Mouse (Mus musculus) heart, postnatal 10 days (tissue): ENCODE data around the gene Tubgcp3. TPM values are rescaled to one million over a fixed set of nuclear protein-coding genes. Genes with fewer than 3 reads are reported as not detected.
"Not testable (repeated sequence)": the region's sequence is repeated elsewhere in the genome, so short reads cannot be mapped to it uniquely, and the experiment has no call there.

Experiments
- DNase-seq, 2 experiments: peaks; one replicate each; pipeline ENCODE4 v3.0.0; 2021
- intact Hi-C: fragments of 180-260 bp; cut with DNase I; formaldehyde crosslinking; loops from one replicate; pipeline ENCODE4 v1.15.1; 2025
- total RNA-seq, 2 experiments: library from RNA; stranded (reverse); gene quantifications; 2 replicates each; pipeline ENCODE4 v1.2.3; 2021

Gene Tubgcp3
- 10 to 100 TPM; 19.3 to 19.7 TPM for total RNA-seq

DNA sequence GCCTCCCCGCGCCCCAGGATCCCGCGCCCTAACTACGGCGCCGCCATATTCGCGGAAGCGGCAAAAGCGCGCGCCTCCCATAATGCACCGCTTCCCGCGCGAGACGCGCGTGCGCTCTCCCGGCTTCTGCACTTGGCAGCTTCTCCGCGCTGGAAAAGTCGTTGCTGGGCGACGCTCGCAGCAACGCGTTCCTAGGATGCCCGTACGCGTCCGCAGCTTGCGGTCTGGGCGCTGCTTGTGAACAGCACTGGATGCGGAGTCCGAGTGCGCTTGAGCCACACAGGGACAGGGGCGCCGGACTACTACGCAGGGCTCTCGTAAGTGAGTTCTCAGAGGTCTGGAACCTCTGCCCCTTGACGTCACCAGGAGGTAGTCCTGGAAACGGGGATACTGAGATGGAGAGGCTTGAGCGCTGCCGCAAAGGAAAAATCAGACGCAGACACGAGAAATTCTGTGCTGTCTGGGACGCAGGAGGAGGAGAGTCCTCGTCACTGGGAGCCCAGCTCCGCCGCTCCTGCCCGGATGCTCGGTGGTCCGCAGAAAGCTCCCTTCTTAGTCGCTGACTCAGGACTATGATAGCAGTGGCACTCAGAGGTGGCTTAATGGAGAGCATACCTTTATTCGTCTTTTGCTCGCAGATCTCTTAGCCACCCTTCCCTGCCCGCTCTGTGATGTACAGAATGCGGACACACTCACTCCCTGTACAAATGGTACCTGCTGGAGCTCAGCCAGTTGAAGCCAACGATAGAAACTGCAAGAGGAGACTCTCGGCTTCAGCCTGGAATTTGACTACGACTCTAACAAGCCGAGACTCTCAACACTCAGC is at the start of gene Tubgcp3:
TSS of gene Tubgcp3 (minus strand) at position 193 of the 826 bp plus-strand sequence.
- intact Hi-C loops, result loop anchor here (10.0 kb wide), 1 partner anchor 277 kb away; the partner anchor contains the start of gene Sox1

DNA sequence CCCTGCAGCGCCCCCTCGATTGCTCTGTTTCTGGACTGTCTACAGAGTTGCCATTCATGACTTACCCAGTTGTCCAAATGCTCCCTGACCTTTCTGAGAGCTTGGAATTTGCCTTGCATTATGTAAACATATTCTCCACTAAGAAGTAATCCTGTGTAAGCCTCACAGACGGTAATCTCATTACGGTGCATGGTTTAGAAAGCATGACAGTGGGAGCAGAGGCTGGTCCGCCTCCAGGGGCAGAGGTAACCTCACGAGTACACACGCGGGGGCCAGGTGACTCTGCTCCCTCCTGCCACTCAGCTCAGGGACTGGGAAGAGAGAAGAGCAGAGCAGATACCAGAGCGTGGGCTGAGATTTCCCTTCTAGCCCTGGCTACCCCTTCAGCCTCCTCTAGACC is 47.0 kb upstream of the Tubgcp3 start:
- no peak for DNase-seq
- intact Hi-C loops, result no loop called here

More for the DNA sequence above, at the start of gene Tubgcp3:
- peak; percentile 93 to 95 for DNase-seq

DNA sequence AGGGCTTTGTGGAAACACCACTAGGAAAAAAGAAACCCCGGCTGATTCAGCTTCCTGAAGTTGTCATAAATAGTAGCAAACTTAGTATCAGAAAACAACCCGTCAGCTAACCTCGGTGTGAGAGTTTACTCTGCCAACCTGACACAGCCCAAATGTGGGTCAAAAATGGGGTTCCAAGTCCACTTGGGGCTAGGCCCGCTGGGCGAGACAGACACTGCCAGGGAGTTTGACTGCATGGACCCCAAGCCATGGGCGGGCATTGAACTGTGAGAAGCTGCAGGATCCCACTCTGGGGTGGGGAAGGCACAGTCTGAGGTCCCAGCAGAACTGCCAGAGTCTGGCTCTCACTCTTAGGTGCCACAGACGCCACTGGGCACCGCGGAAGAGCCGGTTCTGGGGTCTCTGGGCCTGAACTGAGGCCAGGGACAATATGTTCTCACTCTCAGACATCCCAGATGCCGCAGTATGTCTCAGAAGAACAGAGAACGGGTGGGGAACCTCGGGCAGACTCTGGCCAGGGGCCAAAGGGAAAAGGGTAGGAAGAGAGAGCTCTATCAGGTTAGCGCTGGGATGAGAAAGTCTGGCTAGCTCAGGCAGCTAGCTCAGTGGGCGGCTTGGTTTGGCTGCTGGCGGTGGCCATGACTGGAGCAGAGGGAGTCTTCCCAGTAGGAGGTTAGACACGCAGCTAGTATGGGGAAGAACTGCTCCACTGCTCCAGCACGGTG is 44.0 kb upstream of the Tubgcp3 start:
- intact Hi-C loops, result no loop called here
- no peak for DNase-seq

DNA sequence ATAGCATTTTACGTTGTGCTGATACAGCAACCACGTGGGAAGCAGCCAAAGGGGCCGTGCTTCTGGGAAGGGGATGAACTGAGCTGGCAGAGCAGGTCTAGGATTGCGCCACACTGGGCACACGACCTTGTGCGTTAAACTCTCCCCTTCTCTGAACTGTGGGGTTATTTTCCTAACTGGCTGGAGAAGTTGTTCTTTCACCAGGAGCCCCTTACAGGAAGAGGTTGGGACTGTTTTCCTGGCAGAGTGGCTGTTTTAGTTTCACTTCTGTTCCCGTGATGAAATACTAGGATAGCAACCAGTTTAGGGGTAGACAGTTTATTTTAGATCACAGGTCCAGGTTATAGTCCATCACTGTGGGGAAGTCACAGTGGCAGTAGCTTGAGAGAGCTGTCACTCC is 39.6 kb upstream of the Tubgcp3 start:
- intact Hi-C loops, result no loop called here
- no peak for DNase-seq

DNA sequence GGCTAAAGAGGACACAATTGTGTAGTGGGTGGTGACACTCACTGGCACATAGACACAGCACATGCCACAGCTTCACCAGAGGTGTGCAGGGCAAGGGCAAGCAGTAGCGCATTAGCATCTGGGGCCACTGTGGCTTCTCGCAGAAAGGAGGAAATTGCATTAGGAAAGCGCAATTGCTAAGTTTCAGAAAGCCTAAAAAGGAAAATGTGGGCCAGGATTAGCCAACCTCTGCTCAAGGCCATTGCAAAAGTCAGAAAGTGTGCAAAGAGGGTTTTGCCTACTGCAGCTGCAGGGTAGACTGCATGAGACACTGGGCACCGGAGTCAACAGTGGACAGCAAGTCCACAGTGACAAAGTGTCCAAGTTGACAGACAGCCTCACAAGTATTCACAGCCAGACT is 31.5 kb upstream of the Tubgcp3 start:
- intact Hi-C loops, result no loop called here
- DNase-seq, result no peak

DNA sequence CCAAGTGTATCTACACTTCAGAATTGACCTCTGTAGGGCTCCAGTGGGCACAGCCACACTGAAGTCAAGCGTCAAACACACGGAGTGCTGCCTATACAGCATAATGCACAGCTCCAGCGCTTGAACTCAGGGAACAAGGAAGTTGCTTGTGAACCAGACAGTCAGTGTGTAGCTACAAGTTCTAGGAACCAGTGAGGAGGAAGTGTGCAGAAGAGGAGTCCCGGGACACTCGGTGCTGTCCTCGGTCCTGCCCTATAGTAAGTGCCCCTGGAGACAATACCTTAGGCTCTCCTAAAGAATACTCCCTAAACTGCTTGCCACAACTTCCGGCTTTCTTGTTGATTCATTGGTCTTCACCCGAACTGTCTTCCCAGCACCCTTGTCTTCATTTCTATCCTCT is 30.2 kb upstream of the Tubgcp3 start:
- intact Hi-C loops, result no loop called here
- DNase-seq, result no peak

DNA sequence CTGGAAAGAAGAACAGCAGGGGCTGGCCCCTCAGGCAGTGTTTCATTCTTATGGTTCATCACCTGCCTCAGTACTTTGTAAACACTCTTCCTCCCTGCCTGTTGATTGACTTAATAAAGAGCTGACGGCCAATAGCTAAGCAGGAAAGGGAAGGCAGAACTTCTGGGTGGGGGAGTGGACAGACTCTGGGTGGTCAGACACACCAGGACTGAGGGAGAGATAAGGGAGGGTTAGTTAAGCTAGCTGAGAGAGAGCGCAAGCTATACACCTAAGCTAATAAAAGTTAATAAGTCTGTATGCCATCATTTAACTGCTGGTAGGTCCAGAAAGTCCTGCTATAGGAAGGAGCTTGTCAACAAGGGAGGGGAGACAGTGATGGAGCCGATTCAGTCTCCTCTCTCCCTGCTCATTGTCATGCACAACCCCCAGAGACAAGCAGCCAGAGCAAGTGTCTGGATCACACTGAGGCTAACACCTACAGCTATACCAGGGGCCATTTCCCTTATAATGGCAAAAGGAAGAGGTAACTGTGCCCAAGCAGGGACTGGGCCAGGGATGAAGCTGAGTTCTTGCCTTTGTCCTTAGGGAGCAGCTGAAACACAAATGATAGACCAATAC is 26.7 kb upstream of the Tubgcp3 start:
- DNase-seq, result no peak
- intact Hi-C loops, result no loop called here

DNA sequence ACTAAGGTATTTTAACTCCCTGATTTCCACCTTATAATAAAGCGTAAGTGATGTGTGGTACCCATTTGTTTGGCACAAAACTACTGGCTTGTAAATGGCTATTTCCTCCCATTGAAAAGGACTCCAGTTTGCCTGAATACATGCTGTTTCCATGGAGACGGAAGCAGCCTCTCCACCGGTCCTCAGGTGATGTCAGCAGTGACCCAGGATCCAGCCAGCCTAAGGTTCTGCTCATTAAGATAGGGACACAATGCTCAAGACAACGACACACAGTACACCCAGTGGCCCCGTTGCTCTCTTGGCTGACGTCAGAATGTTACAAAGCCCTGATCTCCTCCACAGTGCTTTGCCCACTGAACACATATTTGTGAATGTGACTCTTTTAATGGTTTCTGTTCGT is 16.8 kb upstream of the Tubgcp3 start:
- DNase-seq, result no peak
- intact Hi-C loops, result no loop called here

DNA sequence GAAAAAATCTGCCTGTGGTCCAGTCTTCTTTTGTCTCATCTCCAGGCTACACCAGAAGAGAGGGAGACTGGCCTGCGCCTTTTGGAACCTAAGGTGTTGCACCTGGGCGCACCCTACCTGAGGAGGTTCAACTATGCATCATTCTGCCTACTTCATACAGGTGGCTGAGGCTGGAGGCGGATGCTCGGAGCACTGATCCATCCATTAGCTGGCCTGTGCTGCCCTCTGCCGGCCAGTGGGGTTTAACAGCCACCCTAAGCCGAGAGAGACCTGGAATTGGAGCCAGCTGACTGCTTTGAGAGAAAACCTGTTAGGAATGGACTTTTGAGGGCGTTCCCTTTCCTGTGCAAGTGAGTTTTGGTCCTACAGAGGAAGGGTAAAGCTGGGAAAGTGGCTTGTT is 5.5 kb upstream of the Tubgcp3 start:
- intact Hi-C loops, result loop anchor here (1.0 to 10.0 kb wide), 4 partner anchors 115 to 720 kb away; partner anchors contain the start of gene Sox1
- peak; percentile 79 to 90 for DNase-seq

DNA sequence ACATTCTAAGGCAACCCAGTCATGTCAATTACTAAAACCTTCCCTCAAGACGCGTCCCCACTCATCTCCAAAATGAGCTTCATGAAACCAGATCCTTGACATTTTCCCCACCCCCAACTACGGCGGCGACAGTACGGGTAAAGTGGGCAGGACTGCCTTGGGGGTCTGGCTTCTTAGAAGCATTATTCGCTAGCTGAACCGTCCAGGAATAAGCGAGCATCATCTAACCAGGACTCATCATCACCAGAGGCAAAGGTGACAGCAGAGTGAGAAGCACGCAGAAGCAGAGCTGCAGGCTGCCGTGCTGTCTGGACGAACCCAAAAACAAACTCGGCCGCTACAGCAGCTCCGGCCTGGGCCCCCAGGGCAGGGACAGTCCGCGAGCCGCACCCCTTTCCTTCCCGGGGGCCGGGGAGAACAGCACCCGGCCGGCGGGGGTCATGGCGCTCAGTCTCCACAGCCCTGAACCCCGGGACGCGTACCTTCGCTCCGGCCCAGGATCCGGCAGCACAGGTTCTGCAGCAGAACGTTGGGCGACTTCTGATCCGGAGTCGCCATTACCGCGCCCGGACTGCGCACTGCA is 484 bp downstream of the Tubgcp3 start:
- intact Hi-C loops, result loop anchor here (10.0 kb wide), 1 partner anchor 277 kb away; the partner anchor contains the start of gene Sox1
- peak in 1 of 2 experiments; percentile 5 for DNase-seq

DNA sequence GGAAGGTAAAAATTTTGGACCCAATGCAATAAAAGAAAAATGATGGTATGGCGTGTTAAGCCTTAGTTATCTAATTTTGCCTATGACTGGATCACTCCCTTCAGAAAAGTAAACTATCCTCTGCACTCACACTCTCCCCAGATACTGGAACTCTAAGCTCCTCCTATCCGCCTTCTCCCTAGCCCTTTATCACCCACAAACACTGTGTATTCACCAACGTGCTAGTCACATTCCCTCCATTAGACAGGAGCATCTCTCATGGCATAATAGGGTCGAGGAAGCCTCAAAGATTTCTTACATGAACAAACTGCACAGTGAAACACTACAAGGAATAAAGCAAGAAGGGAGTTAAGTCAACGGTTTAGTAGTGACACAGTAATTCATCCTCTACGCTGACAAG is 1.1 kb downstream of the Tubgcp3 start:
- DNase-seq, result no peak
- intact Hi-C loops, result loop anchor here (10.0 kb wide), 1 partner anchor 276 kb away; the partner anchor contains the start of gene Sox1

DNA sequence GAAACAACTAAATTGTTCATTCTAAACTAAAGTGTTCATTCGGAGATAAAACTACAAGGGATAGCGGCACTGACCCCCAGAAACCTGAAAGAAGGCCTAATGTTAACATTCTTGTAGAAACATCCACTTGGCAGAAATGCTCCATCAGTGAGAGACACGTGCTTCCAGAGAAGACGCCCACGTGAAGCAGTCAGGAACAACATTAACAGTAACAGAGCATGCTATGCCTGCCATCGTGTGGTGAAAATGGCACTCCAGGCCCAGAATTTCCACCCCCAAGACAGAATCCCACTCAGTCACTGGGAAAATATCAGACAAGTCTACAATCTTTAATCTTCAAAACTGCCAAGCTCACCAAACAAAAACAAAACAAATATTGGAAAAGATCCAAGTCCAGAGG is 3.2 kb downstream of the Tubgcp3 start:
- intact Hi-C loops, result no loop called here
- peak; percentile 7 to 15 for DNase-seq

DNA sequence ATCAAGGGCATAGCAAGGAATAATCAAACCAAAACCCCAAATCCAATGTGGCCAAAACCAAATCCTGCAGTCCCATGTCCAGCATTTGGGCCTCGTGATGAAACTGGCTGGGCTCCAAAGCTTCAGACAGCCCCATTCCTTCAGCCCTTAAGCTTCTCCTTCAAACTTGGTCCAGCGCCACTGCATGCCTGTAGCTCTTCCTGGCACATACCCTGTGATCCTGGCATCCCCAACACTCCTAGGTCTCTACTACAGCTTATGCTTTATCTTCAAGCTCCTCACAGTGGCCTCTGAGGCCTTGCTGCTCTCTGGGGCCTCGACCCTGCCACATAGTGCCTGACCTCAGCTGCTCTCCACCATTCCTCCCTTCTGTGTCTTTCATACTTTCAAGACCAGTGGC is 5.5 kb downstream of the Tubgcp3 start:
- peak; percentile 72 to 73 for DNase-seq
- intact Hi-C loops, result not testable (repeated sequence)

DNA sequence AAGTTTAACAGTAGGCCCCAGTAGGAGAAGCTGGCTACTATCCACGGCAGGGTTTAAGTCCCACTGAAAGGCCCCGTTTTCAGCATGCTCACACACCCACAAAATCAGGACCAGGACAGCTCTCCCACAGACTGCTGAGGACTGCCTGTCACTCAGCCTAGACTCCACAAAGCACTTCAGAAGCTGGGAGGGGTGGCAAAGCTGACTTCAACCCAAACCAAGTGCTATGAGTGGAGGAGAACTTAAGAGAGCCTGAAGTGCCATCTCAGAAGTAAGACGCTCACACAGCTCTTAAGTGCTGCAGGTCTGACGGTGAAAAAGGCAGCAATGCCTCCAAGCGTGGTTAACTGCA is 9.0 kb downstream of the Tubgcp3 start:
- no peak for DNase-seq
- intact Hi-C loops, result no loop called here

DNA sequence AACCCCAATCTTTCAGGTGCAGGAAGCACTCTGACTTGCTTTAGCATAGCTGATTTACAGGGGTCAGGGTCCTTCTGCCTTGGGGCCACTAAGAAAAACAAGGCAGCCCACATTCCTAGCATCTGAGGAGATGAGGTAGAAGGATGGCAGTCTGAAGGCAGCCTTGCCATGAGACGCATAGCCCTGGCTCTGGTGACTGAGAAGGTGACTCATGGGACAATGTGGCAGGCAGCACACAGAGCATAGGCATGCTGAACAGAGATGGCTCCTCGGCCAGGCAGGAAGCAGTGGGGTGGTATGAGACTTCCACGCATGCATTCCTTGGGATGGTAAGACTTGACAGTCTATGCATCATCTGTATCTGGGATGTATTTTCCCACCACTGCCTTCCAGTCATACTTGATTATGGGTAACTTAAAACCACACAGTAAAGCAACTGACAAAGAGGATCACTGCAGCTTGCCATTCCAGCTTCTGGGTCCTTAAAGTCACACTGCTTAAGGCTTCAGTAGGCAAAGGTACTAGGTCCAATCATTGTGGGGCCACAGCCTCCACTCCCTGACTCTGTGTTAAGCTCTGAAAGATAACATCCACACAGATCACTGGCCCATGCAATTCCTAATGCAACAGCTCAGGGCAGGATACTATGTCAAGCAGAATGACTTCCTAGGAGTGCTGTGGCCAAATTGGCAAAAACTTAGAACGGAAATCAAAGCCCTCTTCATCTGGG is 9.5 kb downstream of the Tubgcp3 start:
- intact Hi-C loops, result no loop called here
- DNase-seq, result no peak

DNA sequence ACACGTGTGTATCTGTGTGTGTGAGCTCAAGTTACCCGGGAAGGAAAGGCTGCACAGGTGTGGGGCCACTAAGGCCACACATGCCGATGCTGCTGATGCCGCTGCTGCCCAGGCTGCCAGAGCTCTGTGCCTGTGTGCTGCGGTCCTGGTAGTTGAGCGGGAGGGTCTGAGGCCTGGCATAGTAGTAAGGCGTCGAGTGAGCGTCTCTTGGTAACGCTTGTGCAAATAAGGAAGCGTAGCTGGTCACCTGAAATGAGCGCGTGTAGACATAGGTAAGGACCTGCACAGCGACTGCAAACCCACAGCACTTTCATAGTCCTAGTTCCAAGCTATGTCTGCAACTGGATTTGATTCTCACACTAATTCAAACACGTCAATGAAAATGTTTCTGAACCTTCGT is 14.6 kb downstream of the Tubgcp3 start:
- intact Hi-C loops, result no loop called here
- DNase-seq, result no peak

DNA sequence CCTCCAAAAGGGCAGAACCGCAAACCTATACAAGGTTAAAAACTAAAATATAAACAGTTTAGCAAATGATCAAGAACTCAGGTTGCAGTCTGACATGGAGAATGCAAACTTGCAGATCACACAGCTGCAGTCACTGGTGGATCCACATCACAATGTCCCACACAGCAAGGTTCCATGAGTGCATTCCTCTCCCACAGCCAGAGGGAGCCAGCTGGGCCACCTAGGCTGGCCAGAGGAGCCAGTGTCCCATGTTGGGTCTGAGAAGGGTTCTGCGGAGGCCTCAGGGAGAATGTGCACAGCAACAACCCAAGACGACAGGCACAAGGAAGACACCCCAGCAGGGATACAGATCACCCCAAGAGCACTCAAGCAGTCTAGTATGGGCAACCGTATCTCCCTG is 20.8 kb downstream of the Tubgcp3 start:
- peak in 1 of 2 experiments; percentile 30 for DNase-seq

DNA sequence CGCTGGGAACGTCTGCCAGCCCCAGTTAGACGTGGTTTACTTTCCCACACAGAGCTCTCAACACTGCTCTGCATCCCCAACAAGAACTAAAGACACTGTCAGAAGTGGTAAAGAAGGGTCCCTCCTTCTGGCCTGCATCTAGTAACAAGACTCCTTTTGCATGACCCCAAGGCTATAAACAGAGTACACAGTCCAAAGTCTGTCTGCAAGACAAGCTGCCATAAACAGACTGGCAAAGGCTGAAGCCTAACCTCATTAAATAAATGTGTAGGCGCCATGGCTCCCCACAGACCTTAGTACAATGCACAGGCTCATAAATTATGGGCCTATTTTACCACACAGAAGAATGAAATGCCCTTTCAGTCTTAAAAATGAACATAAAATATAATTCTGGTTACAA is 21.6 kb downstream of the Tubgcp3 start:
- no peak for DNase-seq
- intact Hi-C loops, result no loop called here

More for the DNA sequence above, 20.8 kb downstream of the Tubgcp3 start:
- intact Hi-C loops, result no loop called here

DNA sequence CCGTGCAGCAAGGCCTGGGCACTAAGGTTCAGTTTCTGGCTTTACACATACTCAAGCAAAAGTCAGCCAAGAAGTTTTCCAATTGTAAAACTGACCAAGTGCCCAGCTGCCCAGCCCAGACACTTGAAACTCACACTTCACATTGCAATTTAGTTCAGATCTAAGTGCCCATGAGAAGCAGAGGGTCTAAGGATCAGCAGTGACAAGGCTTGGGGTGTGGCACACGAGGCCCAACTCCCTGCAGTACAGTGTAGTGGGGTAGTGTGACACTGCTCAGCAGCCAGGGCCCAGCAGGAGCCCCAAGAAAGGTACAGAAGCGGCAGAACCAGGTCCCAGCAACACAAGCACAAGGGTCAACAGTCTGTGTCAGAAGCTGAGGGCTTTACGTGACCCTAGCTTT is 23.1 kb downstream of the Tubgcp3 start:
- no peak for DNase-seq
- intact Hi-C loops, result no loop called here

DNA sequence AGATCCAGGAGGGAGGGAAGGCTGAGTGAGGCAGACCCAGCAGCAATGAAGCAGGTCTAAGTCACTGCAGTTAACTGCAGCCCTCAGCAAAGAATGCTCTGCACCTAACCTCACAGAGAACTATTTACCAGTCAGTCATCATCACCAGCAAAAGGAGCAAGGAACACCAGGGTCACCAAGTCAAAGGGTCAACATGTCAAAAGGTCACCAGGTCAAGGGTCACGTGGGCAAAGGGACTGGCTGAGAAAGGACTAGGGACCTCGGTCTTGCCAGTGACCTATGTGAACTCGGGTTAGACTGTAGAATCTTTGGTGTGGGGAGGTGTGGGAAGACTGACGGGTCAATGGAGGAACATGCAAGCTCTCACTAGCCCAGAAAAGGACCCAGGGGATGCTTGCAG is 25.5 kb downstream of the Tubgcp3 start:
- intact Hi-C loops, result no loop called here
- no peak for DNase-seq
